Mouse (Mus musculus) Muller cell, postnatal 12 days (primary cell): ENCODE data around the gene Gal3st4.

Experiments
- DNase-seq: peaks from one replicate; pipeline ENCODE4 v3.0.0-alpha.2; 2015; ENCODE audit errors: inconsistent ontology term

Gal3st4 gene

DNA sequence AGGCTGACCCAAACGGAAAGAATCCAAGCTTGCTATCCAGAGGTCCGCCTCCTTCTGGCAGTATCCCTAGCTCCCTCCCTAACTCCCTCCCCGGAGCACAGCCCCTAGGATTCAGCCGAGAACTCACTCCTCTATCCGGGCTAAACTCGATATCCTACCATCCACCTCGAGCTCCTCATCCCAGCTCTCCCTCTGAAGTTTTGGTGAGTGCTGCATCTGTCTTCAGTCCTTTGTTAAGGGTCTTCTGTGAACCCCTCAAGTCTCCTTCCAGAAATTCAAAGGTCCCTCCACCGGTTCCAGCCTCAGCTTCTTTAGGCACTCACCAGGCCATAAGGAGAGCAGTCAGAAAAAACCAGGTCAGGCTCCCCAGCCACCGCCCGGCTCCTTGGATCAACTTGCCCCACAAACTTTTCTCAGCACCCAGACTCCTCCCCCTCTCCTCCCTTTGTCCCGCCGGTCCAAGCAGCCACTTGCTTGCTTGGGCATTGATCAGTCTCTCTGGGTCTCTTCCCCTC lies at the start of gene Gal3st4:
Gene Gal3st4 (minus strand): TSS at position 432 of the 515 bp plus-strand sequence.
- DNase-seq, result peak; percentile 69

GRCm38 (mm10) chr5:138312795-138313194 lies 40.2 kb upstream of the Gal3st4 start:
- DNase-seq, result no peak

GRCm38 (mm10) chr5:138299613-138300012 lies 27.0 kb upstream of the Gal3st4 start:
- no peak for DNase-seq

- no peak for DNase-seq
These were observed 21.5 kb upstream of the Gal3st4 start for GRCm38 (mm10) chr5:138294158-138294557.

GRCm38 (mm10) chr5:138291638-138292037 lies 19.0 kb upstream of the Gal3st4 start:
- no peak for DNase-seq

DNA sequence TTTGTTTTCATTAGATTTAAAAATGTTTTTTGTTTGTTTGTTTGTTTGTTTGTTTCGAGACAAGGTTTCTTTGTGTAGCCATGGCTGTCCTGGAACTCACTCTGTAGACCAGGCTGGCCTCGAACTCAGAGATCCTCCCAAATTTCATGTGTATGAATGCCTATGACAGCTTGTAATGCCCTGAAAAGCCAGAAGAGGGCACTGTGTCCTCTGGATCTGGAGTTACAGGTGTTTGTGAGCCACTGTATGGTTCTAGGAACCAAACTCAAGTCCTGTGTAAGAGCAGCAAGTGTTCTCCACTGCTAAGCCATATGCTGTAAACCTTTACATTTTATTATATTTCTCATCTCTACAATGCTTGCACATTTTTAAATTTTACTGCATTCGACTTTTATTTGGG lies 15.2 kb upstream of the Gal3st4 start:
- no peak for DNase-seq

DNA sequence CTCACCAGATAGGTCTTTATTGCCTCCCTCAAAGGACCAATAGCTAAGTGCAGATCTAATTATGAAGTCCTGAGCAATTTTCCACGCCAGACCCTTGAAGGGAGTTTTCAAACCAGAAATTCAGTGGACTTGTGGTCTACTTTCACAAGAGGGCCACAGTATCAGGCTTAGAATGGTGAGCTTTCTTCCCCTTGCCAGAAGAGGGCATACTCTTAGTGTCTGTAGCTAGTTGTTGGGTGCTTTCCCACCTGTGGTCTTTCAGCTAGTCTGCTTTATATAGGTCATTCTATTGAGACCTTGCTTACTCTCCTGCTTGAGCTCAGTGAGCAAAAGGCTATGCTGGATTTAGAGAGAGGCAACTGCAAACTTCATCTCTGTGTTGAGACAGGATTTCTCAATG lies 10.9 kb upstream of the Gal3st4 start:
- no peak for DNase-seq

GRCm38 (mm10) chr5:138281798-138282197 lies 9.2 kb upstream of the Gal3st4 start:
- DNase-seq, result no peak

GRCm38 (mm10) chr5:138280829-138281228 lies 8.2 kb upstream of the Gal3st4 start:
- DNase-seq, result no peak

GRCm38 (mm10) chr5:138280425-138280768 lies 7.8 kb upstream of the Gal3st4 start:
- DNase-seq, result no peak

DNA sequence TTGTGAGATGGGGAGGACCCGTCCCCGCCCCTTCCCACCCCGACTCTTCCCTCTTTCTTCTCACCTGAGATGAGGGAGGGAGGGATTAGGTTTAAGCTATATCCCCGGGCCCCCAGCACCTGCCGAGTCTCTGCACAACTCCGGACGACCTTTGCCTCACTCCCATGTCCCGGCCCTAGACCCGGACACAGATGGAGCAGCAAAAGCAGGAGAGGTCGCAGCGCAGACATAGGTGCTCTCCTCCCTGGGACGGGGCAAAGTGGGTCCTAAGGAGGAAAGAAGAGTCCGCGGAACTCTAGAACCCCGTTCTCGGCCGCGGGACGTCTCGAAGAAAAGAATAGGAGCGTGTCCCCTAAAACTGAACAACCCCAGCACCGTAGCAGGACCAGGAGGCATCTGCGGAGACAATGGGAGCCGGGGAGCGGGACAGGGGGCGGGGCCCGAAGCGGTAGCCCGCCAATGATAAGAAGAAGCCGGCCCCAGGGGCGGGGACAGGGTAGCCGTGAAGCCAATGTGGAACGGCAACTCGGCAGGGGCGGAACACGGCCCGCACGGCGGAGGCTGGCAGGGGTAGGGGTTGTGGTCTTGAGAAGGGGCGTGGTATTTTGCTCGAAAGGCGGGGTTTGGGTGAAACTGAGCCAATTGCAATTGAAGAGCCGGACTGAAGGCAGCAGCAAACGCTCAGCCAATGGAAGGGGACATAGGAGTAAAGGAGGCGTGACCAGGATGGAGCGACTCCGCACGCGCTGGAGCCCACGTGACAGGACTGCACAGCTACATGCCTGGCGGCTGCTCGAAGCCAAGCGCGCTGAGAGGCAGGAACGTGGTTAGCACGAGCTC lies 7.2 kb upstream of the Gal3st4 start, which contains the start of the genes Gm43720, Gpc2 and Stag3:
Gene Gm43720 (minus strand): TSS at position 374 of the 840 bp plus-strand sequence.
Gene Gpc2 (minus strand): TSS at position 421 of the 840 bp plus-strand sequence.
Gene Stag3 (plus strand): TSS at position 656 of the 840 bp plus-strand sequence.
- DNase-seq, result peak; percentile 100

- no peak for DNase-seq
These were observed 5.4 kb upstream of the Gal3st4 start for GRCm38 (mm10) chr5:138277994-138278393.

DNA sequence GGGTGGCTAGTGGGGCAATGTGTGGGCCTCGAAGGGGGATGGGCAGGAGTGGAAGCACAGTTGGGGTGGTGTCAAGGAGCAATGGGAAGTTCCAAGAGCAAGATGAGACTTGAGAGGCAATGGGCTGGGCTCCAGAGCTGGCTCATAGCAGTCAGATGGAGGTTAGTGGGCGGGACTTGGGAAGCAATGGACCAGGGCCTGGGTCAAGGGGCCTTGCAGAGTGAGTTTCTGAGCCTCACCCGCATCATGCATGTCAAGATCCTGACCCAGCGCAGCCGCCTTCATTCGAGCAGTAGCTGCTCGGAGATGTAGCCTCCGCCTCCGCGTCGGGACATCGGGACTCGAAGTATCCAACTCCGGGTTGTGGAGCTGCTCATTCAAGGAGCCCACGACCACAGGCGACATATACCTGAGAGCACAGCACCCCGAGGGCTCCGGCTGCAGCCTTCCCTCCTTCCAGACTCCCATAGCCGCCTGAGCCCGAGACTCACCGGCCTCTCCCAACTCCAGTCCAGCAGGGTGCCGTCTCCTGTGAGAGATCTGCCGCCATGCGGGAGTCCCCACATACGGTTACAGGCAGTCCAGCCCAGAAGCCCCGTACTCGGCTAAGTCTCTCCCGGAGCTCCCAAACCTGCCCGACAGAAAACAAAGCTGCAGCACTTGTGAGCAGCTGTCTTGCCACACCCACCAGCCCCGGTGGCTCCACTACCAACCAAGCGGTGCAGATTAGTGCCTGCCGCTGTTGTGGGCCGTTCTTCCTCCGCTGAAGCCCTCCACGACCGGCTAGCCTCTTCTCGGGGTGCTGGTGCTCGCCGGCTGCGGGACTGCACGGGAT lies 2.8 kb upstream of the Gal3st4 start:
- DNase-seq, result no peak

DNA sequence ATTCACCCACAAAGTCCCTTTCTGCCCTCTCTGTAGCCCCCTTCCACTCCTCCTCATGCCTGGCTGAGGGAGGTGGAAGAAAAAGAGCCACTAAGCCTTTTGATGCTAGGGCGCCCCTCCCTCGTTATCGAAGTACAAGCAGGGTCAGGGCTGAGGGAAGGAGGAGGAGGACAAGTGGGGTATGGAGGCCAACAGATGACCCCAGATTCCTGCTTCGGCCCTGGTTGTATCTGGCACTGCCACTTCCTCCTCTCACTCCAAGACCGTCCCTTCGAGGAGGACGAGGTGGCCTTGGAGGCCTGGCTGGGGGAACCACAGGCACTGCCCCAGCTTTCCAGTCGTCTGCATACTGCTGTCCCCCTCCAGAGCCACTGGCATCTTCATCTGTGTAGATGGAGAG lies 1.5 kb upstream of the Gal3st4 start:
- DNase-seq, result no peak

DNA sequence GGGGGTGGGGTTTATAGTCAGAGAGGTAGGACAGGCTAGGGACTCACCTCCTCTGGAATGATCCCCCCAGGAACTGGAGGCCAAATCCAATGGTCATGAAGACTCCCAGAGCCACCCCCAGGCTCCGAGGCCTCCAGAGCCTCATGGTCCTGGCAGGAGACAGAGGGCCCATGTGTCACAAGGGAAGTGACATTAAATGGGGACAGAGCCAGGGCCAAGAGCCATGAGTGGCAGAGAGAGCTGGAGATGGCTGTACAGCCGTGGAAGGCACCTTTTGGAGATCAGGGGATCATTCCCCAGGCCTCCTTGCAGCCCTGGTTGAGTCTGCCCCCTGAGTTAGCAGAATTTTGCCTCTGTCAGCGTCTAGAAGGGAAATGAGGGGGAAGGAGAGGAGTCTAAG lies 1.4 kb downstream of the Gal3st4 start:
- DNase-seq, result no peak

DNA sequence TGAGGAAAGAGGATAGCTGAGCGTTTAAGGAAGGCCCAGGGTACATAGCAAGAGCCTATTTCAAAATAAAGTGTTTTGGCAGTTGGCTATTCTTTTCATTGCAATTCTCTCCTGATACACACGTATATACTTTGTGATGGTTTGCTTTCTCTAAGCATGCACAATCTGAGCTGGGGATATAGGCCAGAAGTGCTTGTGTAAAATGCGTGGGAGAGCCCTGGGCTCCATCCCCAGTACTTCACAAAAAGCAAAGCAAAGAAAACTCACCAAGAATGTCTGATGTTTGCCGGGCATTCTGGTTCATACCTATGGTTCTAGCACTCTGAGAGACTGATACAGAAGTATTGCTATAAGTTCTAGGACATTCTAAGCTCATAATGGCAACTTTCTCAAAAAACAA lies 3.7 kb downstream of the Gal3st4 start:
- DNase-seq, result no peak

GRCm38 (mm10) chr5:138267114-138267513 lies 5.5 kb downstream of the Gal3st4 start:
- DNase-seq, result no peak

DNA sequence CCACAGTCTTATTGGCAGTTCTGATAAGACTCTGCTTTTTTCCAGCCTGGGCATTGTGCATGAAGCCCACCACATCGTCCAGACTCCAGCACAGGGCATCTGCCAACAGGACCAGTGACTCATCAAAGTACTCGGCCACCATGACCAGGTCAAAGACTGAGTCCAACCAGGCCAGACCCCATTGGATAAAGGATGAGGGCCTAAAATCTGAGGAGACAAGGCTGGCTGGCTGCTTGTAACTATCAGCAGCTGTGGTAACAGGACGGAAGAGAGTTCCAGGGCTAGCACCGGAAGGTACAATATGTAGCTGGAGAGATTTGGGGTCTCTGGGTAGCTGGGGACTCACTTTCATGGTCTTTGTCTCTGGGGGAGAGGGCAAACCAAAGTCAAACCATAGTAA lies 6.9 kb downstream of the Gal3st4 start:
- no peak for DNase-seq

DNA sequence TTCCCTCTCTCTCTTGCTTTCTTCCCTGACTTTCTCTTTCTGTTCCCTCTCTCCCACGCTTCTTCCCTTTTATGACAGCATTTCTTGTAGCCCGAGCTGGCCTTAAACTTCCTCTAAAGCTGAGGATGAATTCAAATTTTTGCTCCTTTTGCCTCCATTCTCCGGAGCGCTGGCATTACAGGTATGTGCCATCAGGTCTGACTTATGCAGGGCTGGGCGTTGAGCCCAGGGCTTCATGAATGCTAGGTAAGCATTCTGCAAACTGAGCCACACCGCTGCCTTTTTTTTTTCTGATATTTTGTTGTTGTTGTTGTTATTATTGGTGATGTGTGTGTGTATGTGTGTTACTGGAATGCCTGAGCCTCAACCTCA lies 8.4 kb downstream of the Gal3st4 start:
- DNase-seq, result no peak

DNA sequence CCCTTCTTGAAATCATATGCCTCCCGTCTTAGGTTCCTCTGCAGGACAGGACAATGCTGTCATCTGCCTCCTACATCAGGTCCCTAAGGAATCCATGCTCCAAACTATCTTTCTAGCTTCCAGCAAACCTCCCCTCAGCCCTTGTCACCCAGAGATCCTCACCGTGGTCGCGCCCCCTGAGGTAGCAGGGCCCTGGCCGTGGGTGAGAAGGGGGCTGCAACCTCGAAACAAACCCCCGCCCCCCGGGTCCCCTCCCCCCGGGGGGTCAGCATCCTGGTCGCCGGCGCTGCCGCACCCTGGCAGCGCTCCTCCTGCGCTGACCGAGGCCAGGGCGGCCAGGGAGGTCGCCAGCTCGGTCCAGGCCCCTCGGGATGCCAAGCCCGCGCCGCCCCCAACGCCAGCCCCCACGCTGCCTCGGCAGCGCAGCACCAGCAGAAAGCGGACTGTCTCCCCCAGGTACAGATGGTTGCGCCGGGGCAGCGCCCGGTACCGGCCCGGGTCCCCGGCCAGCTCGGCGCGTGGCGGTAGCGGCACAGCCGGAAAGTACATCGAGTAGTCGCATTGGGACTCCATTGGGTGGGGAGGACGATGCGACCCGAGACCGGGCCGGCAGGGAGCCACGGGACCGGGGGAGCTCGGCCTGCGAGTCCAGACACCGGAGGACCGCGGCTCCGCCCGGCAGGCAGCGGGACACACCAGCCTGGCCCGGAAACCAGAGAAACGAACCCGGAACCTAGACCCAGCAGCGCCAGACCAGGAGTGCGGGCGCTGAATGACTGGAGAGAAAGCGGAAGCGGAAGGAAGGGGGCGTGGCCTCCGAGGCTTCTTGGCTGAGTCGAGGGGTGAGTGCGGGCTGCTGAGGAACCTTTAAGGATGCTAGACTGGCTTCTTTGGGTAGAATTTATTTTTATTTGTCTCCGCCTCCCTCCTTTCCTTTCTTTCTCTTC lies 9.1 kb downstream of the Gal3st4 start, which contains the start of gene BC037034:
Gene BC037034 (minus strand): TSS at position 774 of the 947 bp plus-strand sequence.
- DNase-seq, result peak; percentile 92

DNA sequence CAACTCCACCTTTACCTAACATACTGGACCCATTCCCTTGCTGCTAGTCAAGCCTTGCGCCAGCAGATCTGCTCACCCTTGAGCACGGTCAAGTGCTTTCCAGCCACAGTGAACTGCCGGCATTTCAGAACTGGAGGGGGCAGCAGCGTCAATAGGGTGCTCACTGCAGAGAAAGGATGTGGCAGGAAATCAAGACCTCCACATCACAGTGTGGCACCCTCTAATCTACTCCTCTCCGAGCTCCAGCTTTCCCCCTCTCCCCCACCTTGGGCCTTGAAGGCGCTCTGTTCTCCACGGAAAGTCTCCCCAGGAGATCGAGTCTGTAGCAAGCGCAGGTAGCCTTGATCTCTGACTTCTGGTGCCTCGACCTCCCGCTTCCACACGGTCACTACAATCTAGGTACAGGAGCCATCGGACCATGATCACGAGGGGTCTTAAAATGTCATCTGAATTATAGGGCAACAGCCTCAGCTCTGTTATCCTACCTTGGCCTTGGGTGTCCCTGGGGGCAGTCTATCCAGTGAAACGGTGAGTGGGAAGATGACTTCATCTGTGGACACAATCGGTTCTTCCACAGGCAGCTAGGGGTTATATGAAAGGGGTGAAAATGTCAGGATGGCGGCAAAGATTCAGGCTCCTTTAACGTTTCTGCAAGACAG lies 9.9 kb downstream of the Gal3st4 start:
- no peak for DNase-seq
